Mouse (Mus musculus): Measurements from ENCODE around the gene Pcx. TPM values are rescaled to one million over a fixed set of nuclear protein-coding genes. Genes with fewer than 3 reads are reported as not detected.

Pcx gene
- polyA plus RNA-seq, 1 experiment from 2014 or later: 56.3 TPM

GRCm38 (mm10) chr19:4670776-4671175, 160.5 kb downstream of the Pcx start:
- Histone ChIP-seq H3K9me3 (replicated peaks) (no peaks in the 10 kb centered on the region), H3K4me2 (no peak overlapping the region), H3K36me3 (replicated peaks) (no peaks in the 10 kb centered on the region), H3K4me1 (replicated peaks) (no peaks in the 10 kb centered on the region), H3K27ac (replicated peaks) (no peak overlapping the region), H3K9ac (no peak overlapping the region), H3K4me3 (replicated peaks) (no peak overlapping the region), H3K27me3 (peaks cover 7% of the 10 kb centered on the region; the same call in 1 of the 2 replicates)
- WGBS (ENCODE audit: insufficient replicate concordance): 54% methylated on average over 4 of the region's 4 CpGs
- no peak for ATAC-seq (ENCODE audit: insufficient read depth)

Small RNA genes within 50 kb of the gene (microRNA-seq; reads per million reads assigned to microRNA genes)
- 3.6 reads per million, percentile 9 among the genes with 10 or more reads in this experiment for gene Mir6986

Other genes starting within 250 kb of the Pcx start
- 2.0 and 2.3 TPM in 2 replicates for gene Ssh3, start 241.3 kb upstream of the Pcx start, polyA plus RNA-seq (2015; fragmentation: Nextera tagmentation; extraction: Ambion mirVana)
- 0.90 and 1.5 TPM in 2 replicates for gene Ankrd13d, start 227.3 kb upstream of the Pcx start, polyA plus RNA-seq (2015; fragmentation: Nextera tagmentation; extraction: Ambion mirVana)
- gene Grk2, start 204.2 kb upstream of the Pcx start, polyA plus RNA-seq (2015; fragmentation: Nextera tagmentation; extraction: Ambion mirVana): 12.4 and 13.2 TPM in 2 replicates
- gene Kdm2a, start 112.2 kb upstream of the Pcx start, polyA plus RNA-seq (2015; fragmentation: Nextera tagmentation; extraction: Ambion mirVana): 12.9 and 13.1 TPM in 2 replicates
- gene Rhod, start 71.0 kb upstream of the Pcx start, polyA plus RNA-seq (2015; fragmentation: Nextera tagmentation; extraction: Ambion mirVana): 7.9 and 8.5 TPM in 2 replicates
- gene Syt12, start 33.0 kb upstream of the Pcx start, polyA plus RNA-seq (2015; fragmentation: Nextera tagmentation; extraction: Ambion mirVana): 0.12 and 0.33 TPM in 2 replicates
- 0.09 TPM in 1 of 2 replicates, not detected in the other for gene 2010003K11Rik, start 11.9 kb upstream of the Pcx start, polyA plus RNA-seq (2015; fragmentation: Nextera tagmentation; extraction: Ambion mirVana)
- 0.43 and 0.46 TPM in 2 replicates for gene Lrfn4, start 105.2 kb downstream of the Pcx start, polyA plus RNA-seq (2015; fragmentation: Nextera tagmentation; extraction: Ambion mirVana)
- gene Rce1, start 115.2 kb downstream of the Pcx start, polyA plus RNA-seq (2015; fragmentation: Nextera tagmentation; extraction: Ambion mirVana): 24.1 and 25.3 TPM in 2 replicates
- 0.40 and 0.71 TPM in 2 replicates for gene Gm960, start 188.2 kb downstream of the Pcx start, polyA plus RNA-seq (2015; fragmentation: Nextera tagmentation; extraction: Ambion mirVana)
- 0.05 and 0.10 TPM in 2 replicates for gene Sptbn2, start 200.7 kb downstream of the Pcx start, polyA plus RNA-seq (2015; fragmentation: Nextera tagmentation; extraction: Ambion mirVana)
- 15.6 and 18.7 TPM in 2 replicates for gene Rbm4b, start 246.0 kb downstream of the Pcx start, polyA plus RNA-seq (2015; fragmentation: Nextera tagmentation; extraction: Ambion mirVana)

Data from liver, embryonic 15.5 days (tissue).